Mouse (Mus musculus) adrenal gland, adult 10 weeks (tissue): Measurements from ENCODE around the gene Olfr332. TPM values are rescaled to one million over a fixed set of nuclear protein-coding genes. Genes with fewer than 3 reads are reported as not detected.

Experiments
- polyA plus RNA-seq: library from polyadenylated mRNA; stranded (reverse); fragments of 350-450 nt; fragmentation: Illumina TruSeq; extraction: RNeasy Lipid Tissue Mini Kit (QIAGEN cat#74804); gene quantifications from one replicate; pipeline ENCODE4 v1.2.3, GENCODE M21; 2014; ENCODE audit warnings: low read depth, low replicate concordance

The Olfr332 gene
- not detected for polyA plus RNA-seq

GRCm38 (mm10) chr11:58492455-58492854 lies at the start of gene Olfr332:
Olfr332 (minus strand) TSS chr11:58492555.

DNA sequence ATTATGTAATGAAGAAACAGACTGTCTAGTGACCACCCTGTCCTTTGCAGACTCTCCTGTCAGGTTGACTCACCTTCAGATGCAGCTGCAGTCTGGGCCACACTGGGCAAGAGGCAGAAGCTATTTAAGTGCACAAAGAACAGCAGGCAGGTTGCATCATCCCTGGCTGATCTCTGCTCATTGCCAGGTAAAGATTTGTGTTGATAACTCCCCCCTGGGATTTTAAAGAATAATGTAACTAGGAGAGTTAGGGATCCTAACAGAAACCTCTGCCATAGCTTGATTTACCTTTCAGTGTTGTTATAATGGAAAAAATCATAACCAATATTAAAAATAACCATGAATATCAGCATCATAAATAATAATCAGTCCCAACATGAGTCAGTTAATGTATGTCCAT lies 42.4 kb upstream of the Olfr332 start, which contains the start of gene Olfr330:
Gene Olfr330 (minus strand): TSS at position 101 of the 400 bp plus-strand sequence.

DNA sequence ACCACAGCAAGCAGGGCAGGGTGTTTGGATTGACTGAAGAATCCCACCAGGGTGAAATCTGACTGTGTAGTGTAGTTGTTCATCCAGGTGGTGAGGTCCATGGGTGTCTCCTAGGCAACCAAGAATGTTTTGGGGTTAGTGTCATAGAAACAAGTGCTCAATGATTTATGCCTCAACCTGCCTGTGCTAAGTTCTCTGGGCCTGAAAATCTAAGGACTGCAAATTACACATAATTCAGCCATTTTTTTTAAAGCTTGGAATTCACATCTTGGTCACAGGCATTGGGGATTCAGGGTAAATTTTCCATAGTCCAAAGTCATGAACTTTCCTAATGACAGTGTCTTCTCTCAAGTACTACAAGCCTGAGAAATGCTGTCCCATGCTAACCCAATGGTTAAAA lies 10.1 kb upstream of the Olfr332 start, which contains the start of gene Olfr331:
Gene Olfr331 (minus strand): TSS at position 101 of the 400 bp plus-strand sequence.

GRCm38 (mm10) chr11:58462170-58462569 lies 30.2 kb downstream of the Olfr332 start, which contains the start of gene Olfr30:
Olfr30 (minus strand) TSS chr11:58462270.

DNA sequence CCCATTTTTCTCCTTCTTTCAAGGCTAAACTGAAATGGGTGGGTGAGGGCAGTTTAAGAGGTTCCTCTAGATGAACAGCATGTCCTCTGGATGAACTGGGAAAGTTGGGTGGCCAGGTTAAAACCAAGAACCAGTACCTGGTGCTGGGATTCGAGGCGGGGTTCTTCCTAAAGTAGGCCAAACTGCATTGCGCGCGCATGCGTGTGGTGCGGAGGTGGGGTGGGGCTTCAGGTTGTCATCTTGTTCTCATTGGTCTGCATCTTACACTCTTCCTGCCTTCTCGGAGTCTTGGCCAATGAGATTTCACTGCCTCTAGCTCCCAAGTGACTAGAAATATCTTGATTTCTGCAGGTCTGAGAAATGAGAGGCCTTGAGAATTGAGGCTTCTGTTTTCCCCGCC lies 39.6 kb downstream of the Olfr332 start, which contains the start of gene Lypd9:
Gene Lypd9 (minus strand): TSS at position 165 of the 400 bp plus-strand sequence.

Other genes with a start within 250 kb of the Olfr332 start
- gene 4930438A08Rik, start 217.8 kb downstream of the Olfr332 start, polyA plus RNA-seq = not detected
- gene Zfp692, start 185.5 kb downstream of the Olfr332 start, polyA plus RNA-seq = 0.82 TPM
- gene Zfp672, start 162.2 kb downstream of the Olfr332 start, polyA plus RNA-seq = 70.4 TPM
- gene Sh3bp5l, start 161.8 kb downstream of the Olfr332 start, polyA plus RNA-seq = 0.87 TPM
- gene Lypd8, start 113.5 kb downstream of the Olfr332 start, polyA plus RNA-seq = not detected
- gene 1810065E05Rik, start 71.4 kb downstream of the Olfr332 start, polyA plus RNA-seq = not detected
- gene Gm12253, start 60.0 kb downstream of the Olfr332 start, polyA plus RNA-seq = not detected
- gene Lypd9, start 39.6 kb downstream of the Olfr332 start, polyA plus RNA-seq = not detected
- gene Olfr30, start 30.3 kb downstream of the Olfr332 start, polyA plus RNA-seq = not detected
- not detected for gene Olfr331, start 10.0 kb upstream of the Olfr332 start, polyA plus RNA-seq
- gene Olfr330, start 42.3 kb upstream of the Olfr332 start, polyA plus RNA-seq = 1.5 TPM
- 3.0 TPM for gene Olfr329-ps, start 53.9 kb upstream of the Olfr332 start, polyA plus RNA-seq
- gene Olfr328, start 63.1 kb upstream of the Olfr332 start, polyA plus RNA-seq = not detected
- not detected for gene Olfr224, start 78.0 kb upstream of the Olfr332 start, polyA plus RNA-seq
- not detected for gene Olfr325, start 85.2 kb upstream of the Olfr332 start, polyA plus RNA-seq
- gene Olfr324, start 102.6 kb upstream of the Olfr332 start, polyA plus RNA-seq = not detected
- gene 2210407C18Rik, start 123.5 kb upstream of the Olfr332 start, polyA plus RNA-seq = not detected
- gene Olfr323, start 137.9 kb upstream of the Olfr332 start, polyA plus RNA-seq = not detected
- not detected for gene Trim58, start 147.9 kb upstream of the Olfr332 start, polyA plus RNA-seq
- gene Olfr322, start 166.2 kb upstream of the Olfr332 start, polyA plus RNA-seq = not detected
- gene Olfr320, start 188.5 kb upstream of the Olfr332 start, polyA plus RNA-seq = not detected
- gene Olfr319, start 206.6 kb upstream of the Olfr332 start, polyA plus RNA-seq = not detected
- gene Olfr318, start 231.5 kb upstream of the Olfr332 start, polyA plus RNA-seq = not detected
- not detected for gene Olfr317, start 246.7 kb upstream of the Olfr332 start, polyA plus RNA-seq